ENCODE assay signal across 19 mouse cellular contexts in genomic region chr7:95971863-95972262, GRCm38 (mm10).
"Had no signal": no experiment of that assay in that cellular context is flagged by ENCODE, and none has a peak within 500 bp of the region (broad histone marks: within the 10 kb centered on the region; RNA-seq: fewer than 3 reads in every experiment).

No protein-coding gene starts in this region.

- H3K9me3 ChIP-seq: midbrain, embryonic 10.5 days; midbrain, embryonic 12.5 days; neural tube, embryonic 13.5 days; neural tube, embryonic 15.5 days had no signal

- H3K9ac ChIP-seq: lung, embryonic 14.5 days; midbrain, embryonic 12.5 days; neural tube, embryonic 13.5 days; neural tube, embryonic 15.5 days had no signal

- H3K36me3 ChIP-seq: midbrain, embryonic 10.5 days; midbrain, embryonic 12.5 days; neural tube, embryonic 13.5 days; neural tube, embryonic 15.5 days had no signal

- H3K27me3 ChIP-seq: midbrain, embryonic 12.5 days; neural tube, embryonic 13.5 days; neural tube, embryonic 15.5 days had no signal

- H3K4me1 ChIP-seq: midbrain, embryonic 12.5 days; neural tube, embryonic 13.5 days; neural tube, embryonic 15.5 days had no signal

- H3K4me2 ChIP-seq: lung, embryonic 14.5 days; midbrain, embryonic 12.5 days; neural tube, embryonic 13.5 days; neural tube, embryonic 15.5 days had no signal

- DNase-seq: lung, adult 18-20 months; lung, embryonic 14.5 days; lung, postnatal 10 days; lung, postnatal 4 days; midbrain, embryonic 14.5 days; retina, postnatal 1 day; right cerebral cortex, adult 18-20 months; right cerebral cortex, postnatal 25 days; right cerebral cortex, postnatal 4 days; spleen, adult 18-20 months; thymus, adult 18-20 months; thymus, postnatal 14 days; thymus, postnatal 36 days had no signal

- ATAC-seq: midbrain, embryonic 16.5 days had no signal

- H3K4me3 ChIP-seq: midbrain, embryonic 10.5 days; midbrain, embryonic 12.5 days; myocyte; neural tube, embryonic 13.5 days; neural tube, embryonic 15.5 days had no signal

- H3K27ac ChIP-seq: midbrain, embryonic 10.5 days; midbrain, embryonic 12.5 days; neural tube, embryonic 13.5 days; neural tube, embryonic 15.5 days had no signal
